Mouse (Mus musculus) intestine, postnatal 0 days (tissue): ENCODE measurements around the gene Prrt4. TPM values are rescaled to one million over a fixed set of nuclear protein-coding genes. Genes with fewer than 3 reads are reported as not detected.
"Not testable (repeated sequence)": the region's sequence is repeated elsewhere in the genome, so short reads cannot be mapped to it uniquely, and the experiment has no call there.

ENCODE experiments used
- ATAC-seq: fragments of 200-750 bp; cut with Nextera tagmentation; 2 replicates; pipeline ENCODE4 v1.8.0; 2017; ENCODE audit warnings: mild to moderate bottlenecking, moderate TSS enrichment, moderate library complexity
- H3K27ac ChIP-seq: fragments of 300-500 bp; sonication (generic); 2 replicates; pipeline ENCODE4 v1.5.1; 2014; ENCODE audit warnings: mild to moderate bottlenecking, low read depth, low read length, moderate library complexity
- H3K27me3 ChIP-seq: fragments of 300-500 bp; sonication (generic); replicated peaks from 2 replicates; pipeline ENCODE4 v1.6.1; 2014; ENCODE audit warnings: low read length, mixed read lengths; ENCODE audit not compliant: control insufficient read depth, insufficient read depth
- H3K36me3 ChIP-seq: fragments of 300-500 bp; sonication (generic); 2 replicates; pipeline ENCODE4 v1.6.1; 2014; ENCODE audit warnings: mild to moderate bottlenecking, moderate library complexity; ENCODE audit not compliant: control insufficient read depth, insufficient read depth
- H3K4me1 ChIP-seq: fragments of 300-500 bp; sonication (generic); replicated peaks from 2 replicates; pipeline ENCODE4 v1.6.1; 2014; ENCODE audit warnings: antibody characterized with exemption, low read length, mixed read lengths; ENCODE audit not compliant: control insufficient read depth, insufficient read depth
- H3K4me2 ChIP-seq: fragments of 300-500 bp; sonication (generic); replicated peaks from 2 replicates; pipeline ENCODE4 v1.6.1; 2014; ENCODE audit warnings: low read depth, mild to moderate bottlenecking, moderate library complexity
- H3K4me3 ChIP-seq: fragments of 300-500 bp; sonication (generic); 2 replicates; pipeline ENCODE4 v1.5.1; 2014; ENCODE audit warnings: low read depth, low read length
- H3K9ac ChIP-seq: fragments of 300-500 bp; sonication (generic); 2 replicates; pipeline ENCODE4 v1.6.1; 2014; ENCODE audit warnings: mild to moderate bottlenecking, low read depth, low read length
- H3K9me3 ChIP-seq: fragments of 300-500 bp; sonication (generic); 2 replicates; pipeline ENCODE4 v1.6.1; 2016; ENCODE audit warnings: mixed run types; ENCODE audit not compliant: control insufficient read depth
- CTCF ChIP-seq: sonication (generic); IDR thresholded peaks from 2 replicates; pipeline ENCODE4 v1.5.1; 2016; ENCODE audit warnings: low read depth, mild to moderate bottlenecking, control low read depth, antibody characterized with exemption, moderate library complexity
- WGBS: fragments of 180-500 bp; shearing (Covaris S2); extraction: QIAGEN DNeasy Blood & Tissue Kit; methylation state at CpG from one replicate; pipeline ENCODE4 v1.1.7; 2014; 5-methylcytosine and 5-hydroxymethylcytosine counted together
- polyA plus RNA-seq: library from polyadenylated mRNA; unstranded; fragments of >200 nt; fragmentation: Nextera tagmentation; extraction: Ambion mirVana; gene quantifications from 2 replicates; pipeline ENCODE4 v1.2.1, GENCODE M21; 2015

Prrt4 gene
- polyA plus RNA-seq, 1 experiment from 2014 or later: 0.23 TPM

DNA sequence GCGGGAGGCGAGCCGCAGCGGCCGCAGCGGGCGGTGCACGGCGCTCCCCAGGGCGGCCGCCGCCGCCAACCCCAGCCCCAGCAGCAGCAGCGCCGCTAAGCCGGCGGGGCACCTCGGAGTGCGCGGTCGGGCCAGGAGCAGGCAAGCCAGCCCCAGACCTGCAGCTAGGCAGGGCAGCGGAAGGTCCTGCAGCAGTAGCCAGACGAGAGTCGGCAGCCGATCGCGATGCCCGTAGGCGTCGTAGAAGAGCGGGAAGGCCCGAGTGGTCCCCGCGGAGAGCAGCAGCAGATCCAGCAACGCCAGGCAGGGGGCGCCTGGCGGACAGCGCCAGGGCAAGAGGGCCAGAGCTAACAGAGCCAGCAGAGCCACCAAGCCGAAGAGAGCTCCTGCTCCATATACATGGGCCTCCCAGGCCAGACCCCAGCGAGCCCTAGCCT, 8.4 kb downstream of the Prrt4 start:
- H3K4me2 ChIP-seq: peak overlapping the region; percentile 99
- H3K27ac ChIP-seq: no peak overlapping the region
- H3K27me3 ChIP-seq: peaks cover 64% of the 10 kb centered on the region
- WGBS: under 1% methylated on average over 38 of the region's 40 CpGs
- peak; percentile 93 for TF ChIP-seq CTCF
- peak overlapping the region; percentile 19; the same call in 1 of the 2 replicates for H3K9ac ChIP-seq
- H3K36me3 ChIP-seq: no peaks in the 10 kb centered on the region
- peak overlapping the region; percentile 55 for H3K4me3 ChIP-seq
- no peaks in the 10 kb centered on the region for H3K9me3 ChIP-seq
- ATAC-seq: peak; percentile 64
- peaks cover 14% of the 10 kb centered on the region for H3K4me1 ChIP-seq

GRCm38 (mm10) chr6:29170063-29170921, 9.1 kb downstream of the Prrt4 start:
- peaks cover 63% of the 10 kb centered on the region for H3K27me3 ChIP-seq
- peak; percentile 70 for ATAC-seq
- no peaks in the 10 kb centered on the region for H3K9me3 ChIP-seq
- no peaks in the 10 kb centered on the region for H3K36me3 ChIP-seq
- peaks cover 14% of the 10 kb centered on the region for H3K4me1 ChIP-seq
- under 1% methylated on average over 62 of the region's 63 CpGs for WGBS
- H3K4me2 ChIP-seq: peak overlapping the region; percentile 99
- H3K27ac ChIP-seq: no peak overlapping the region
- no peak for TF ChIP-seq CTCF
- H3K9ac ChIP-seq: peak overlapping the region; percentile 26; the same call in 1 of the 2 replicates
- H3K4me3 ChIP-seq: peak overlapping the region; percentile 55

DNA sequence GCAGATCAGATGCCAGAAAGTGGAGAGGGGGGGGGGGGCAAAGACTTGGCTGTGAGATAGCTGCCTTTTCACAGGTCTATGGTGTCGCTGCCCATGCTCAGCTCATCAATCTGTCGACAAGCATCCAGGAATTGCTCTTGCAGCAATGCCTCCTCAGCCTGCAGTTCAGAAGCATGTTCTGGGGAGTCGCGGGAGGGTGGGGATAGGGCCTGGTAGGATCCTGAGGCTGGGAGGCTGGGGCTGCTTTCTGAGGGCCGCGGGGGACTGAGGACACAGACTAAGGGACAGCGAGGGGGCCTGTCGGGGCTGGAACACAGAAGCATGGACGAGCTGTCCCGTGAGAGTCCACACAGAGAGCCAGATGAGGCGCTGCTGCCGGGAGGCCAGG, 9.7 kb downstream of the Prrt4 start:
- Histone ChIP-seq H3K27ac (no peak overlapping the region), H3K4me1 (peaks cover 14% of the 10 kb centered on the region), H3K4me2 (peak overlapping the region; percentile 99), H3K27me3 (peaks cover 63% of the 10 kb centered on the region), H3K4me3 (peak overlapping the region; percentile 55), H3K36me3 (no peaks in the 10 kb centered on the region), H3K9ac (no peak overlapping the region), H3K9me3 (no peaks in the 10 kb centered on the region)
- 12% methylated on average over 12 of the region's 12 CpGs for WGBS
- TF ChIP-seq CTCF: no peak
- 0 out of 2 replicates have a peak, but pooled peaks have one; percentile 10 for ATAC-seq

- Histone ChIP-seq H3K4me2 (no peak overlapping the region), H3K9me3 (no peaks in the 10 kb centered on the region), H3K4me3 (no peak overlapping the region), H3K27ac (no peak overlapping the region), H3K4me1 (peaks cover 14% of the 10 kb centered on the region), H3K9ac (no peak overlapping the region), H3K36me3 (no peaks in the 10 kb centered on the region), H3K27me3 (peaks cover 57% of the 10 kb centered on the region)
- no peak for TF ChIP-seq CTCF
- 58% methylated on average over 2 of the region's 2 CpGs for WGBS
- no peak for ATAC-seq
These were observed 10.5 kb downstream of the Prrt4 start for GRCm38 (mm10) chr6:29168871-29169270.

- Histone ChIP-seq H3K36me3 (no peaks in the 10 kb centered on the region), H3K4me2 (no peak overlapping the region), H3K27ac (no peak overlapping the region), H3K27me3 (peaks cover 35% of the 10 kb centered on the region), H3K9ac (no peak overlapping the region), H3K4me1 (peaks cover 13% of the 10 kb centered on the region), H3K4me3 (no peak overlapping the region), H3K9me3 (no peaks in the 10 kb centered on the region)
- peak; percentile 84 for TF ChIP-seq CTCF
- no peak for ATAC-seq
- WGBS: 0% methylated on average over 1 of the region's 1 CpGs
These were observed 13.2 kb downstream of the Prrt4 start for GRCm38 (mm10) chr6:29166196-29166595.

- H3K4me3 ChIP-seq: peak within 1 kb of the TSS; percentile 89
- no peaks in the 10 kb centered on the region for H3K4me1 ChIP-seq
- H3K9ac ChIP-seq: peak within 1 kb of the TSS; percentile 71
- no peaks in the 10 kb centered on the region for H3K9me3 ChIP-seq
- H3K36me3 ChIP-seq: peaks cover 4% of the 10 kb centered on the region; the same call in 1 of the 2 replicates
- no peak for TF ChIP-seq CTCF
- H3K27me3 ChIP-seq: peaks cover 20% of the 10 kb centered on the region
- 7% methylated on average over 42 of the region's 42 CpGs for WGBS
- peak within 1 kb of the TSS; percentile 81 for H3K4me2 ChIP-seq
- H3K27ac ChIP-seq: peak within 1 kb of the TSS; percentile 36; the same call in 1 of the 2 replicates
- peak; percentile 80 for ATAC-seq
These were observed 14.8 kb downstream of the Prrt4 start, which contains the start of gene Rbm28 for GRCm38 (mm10) chr6:29164314-29165244. Rbm28 (minus strand) TSS chr6:29165006.

DNA sequence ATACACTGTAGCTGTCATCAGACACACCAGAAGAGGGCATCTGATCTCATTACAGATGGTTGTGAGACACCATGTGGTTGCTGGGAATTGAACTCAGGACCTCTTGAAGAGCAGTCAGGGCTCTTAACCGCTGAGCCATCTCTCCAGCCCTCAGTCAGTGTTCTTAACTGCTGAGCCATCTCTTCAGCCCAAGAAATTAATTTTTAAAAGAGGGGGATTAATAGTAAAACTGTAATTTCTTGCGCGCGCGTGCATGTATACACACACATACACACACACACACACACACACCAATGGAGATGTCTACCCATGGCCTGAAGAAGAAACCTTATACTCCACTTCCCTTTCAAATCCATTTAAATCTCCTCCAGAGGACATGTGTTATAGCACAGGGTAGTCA, 18.1 kb downstream of the Prrt4 start:
- 96% methylated on average over 5 of the region's 5 CpGs for WGBS
- peaks cover 37% of the 10 kb centered on the region for H3K36me3 ChIP-seq
- not testable (repeated sequence) for H3K4me2 ChIP-seq, H3K27ac ChIP-seq, ATAC-seq, H3K4me1 ChIP-seq, H3K9me3 ChIP-seq, H3K4me3 ChIP-seq, H3K9ac ChIP-seq, H3K27me3 ChIP-seq
